Mouse (Mus musculus): ENCODE results near the gene 4930522H14Rik.
A peak's percentile ranks its signal among the peaks of the same experiment; 100 is the strongest.

Gene 4930522H14Rik

DNA sequence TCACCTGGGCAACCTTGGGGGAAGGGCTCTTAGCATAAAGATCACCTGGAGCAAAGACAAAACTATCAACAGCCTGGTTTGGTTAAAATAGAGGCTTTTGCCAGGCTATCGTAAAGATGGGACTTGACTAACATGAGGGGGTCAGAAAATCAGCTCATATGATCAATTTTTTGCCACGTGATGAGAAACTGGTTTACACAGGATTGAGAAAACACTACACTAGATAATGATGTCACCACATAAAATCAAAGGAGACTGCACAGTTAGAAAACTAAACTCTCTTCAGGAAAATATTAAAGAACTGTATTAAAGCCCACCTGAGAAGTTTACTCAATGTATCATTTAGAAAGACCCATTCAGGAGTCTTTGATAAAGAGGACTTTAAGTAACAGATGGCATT is 56.0 kb downstream of the 4930522H14Rik start:
- no peak for DNase-seq

GRCm38 (mm10) chr4:109472566-109472965 is 58.5 kb downstream of the 4930522H14Rik start:
- DNase-seq: no peak

DNA sequence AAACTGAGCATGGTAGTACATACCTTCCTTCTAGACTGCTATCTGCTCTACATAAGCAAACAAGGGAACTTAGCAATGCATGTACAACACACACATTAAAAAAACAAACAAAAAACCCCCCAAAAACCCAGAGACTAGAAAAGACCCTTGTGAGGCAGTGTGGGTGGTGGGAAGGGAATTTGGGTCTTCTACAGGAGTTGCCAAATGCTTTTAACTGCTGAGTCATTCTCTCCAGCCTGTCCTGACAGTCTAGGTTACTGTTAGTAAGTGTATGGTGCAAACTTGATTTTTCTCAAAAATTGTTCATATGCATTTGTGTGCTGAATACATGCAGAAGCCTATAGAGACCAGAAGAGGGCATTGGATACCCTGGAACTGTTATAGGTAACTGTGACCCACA is 59.5 kb downstream of the 4930522H14Rik start:
- no peak for DNase-seq

DNA sequence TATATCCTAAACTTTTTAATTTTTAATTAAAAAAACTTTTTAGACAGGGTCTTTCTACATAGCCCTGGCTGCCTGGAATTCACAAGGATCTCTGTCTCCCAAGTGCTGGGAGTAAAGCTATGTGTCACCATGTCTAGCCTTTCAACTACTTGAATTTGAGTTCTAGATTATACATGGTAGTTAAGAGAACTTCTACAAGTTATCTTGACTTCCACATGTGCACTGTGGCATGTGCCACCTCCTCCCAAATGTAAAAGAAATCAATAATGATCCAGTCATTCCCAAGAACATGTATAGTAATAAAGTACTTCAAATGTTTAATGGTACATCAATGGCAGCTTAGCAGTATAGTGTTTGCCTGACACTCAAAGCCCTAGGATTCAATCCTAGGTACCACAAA is 63.4 kb downstream of the 4930522H14Rik start:
- DNase-seq: no peak

- no peak for DNase-seq
Measured at GRCm38 (mm10) chr4:109463892-109464291, 67.2 kb downstream of the 4930522H14Rik start.

GRCm38 (mm10) chr4:109460421-109461179 is 70.5 kb downstream of the 4930522H14Rik start:
- peak; percentile 64 to 84 for DNase-seq

GRCm38 (mm10) chr4:109456821-109457220 is 74.3 kb downstream of the 4930522H14Rik start:
- DNase-seq: no peak

Measured in lung, postnatal 4 days (tissue).